Mouse (Mus musculus) NIH3T3 (cell line): Measurements from ENCODE around the gene Spock2.
"Not testable (repeated sequence)": the region's sequence is repeated elsewhere in the genome, so short reads cannot be mapped to it uniquely, and the experiment has no call there.

Experiments used
- DNase-seq: peaks from one replicate; pipeline ENCODE4 v3.0.0-alpha.2; 2012; ENCODE audit warnings: low read depth

The Spock2 gene

GRCm38 (mm10) chr10:60108321-60109111 is 2.5 kb downstream of the Spock2 start:
- DNase-seq, result no peak

- DNase-seq, result no peak
Observed at GRCm38 (mm10) chr10:60109336-60109735, 3.3 kb downstream of the Spock2 start.

- no peak for DNase-seq
Observed at GRCm38 (mm10) chr10:60109989-60110388, 4.0 kb downstream of the Spock2 start.

- no peak for DNase-seq
Observed at GRCm38 (mm10) chr10:60110908-60111475, 5.0 kb downstream of the Spock2 start.

- DNase-seq, result no peak
Observed at GRCm38 (mm10) chr10:60113965-60114690, 8.1 kb downstream of the Spock2 start.

GRCm38 (mm10) chr10:60115345-60116185 is 9.5 kb downstream of the Spock2 start:
- no peak for DNase-seq

GRCm38 (mm10) chr10:60116997-60117396 is 11.0 kb downstream of the Spock2 start:
- DNase-seq, result no peak

- no peak for DNase-seq
Observed at GRCm38 (mm10) chr10:60118464-60118863, 12.4 kb downstream of the Spock2 start.

GRCm38 (mm10) chr10:60120630-60121029 is 14.6 kb downstream of the Spock2 start:
- DNase-seq, result no peak

GRCm38 (mm10) chr10:60124078-60124477 is 18.1 kb downstream of the Spock2 start:
- DNase-seq, result peak; percentile 57

GRCm38 (mm10) chr10:60125529-60126327 is 19.7 kb downstream of the Spock2 start:
- no peak for DNase-seq

- no peak for DNase-seq
Observed at GRCm38 (mm10) chr10:60128287-60128686, 22.3 kb downstream of the Spock2 start.

- no peak for DNase-seq
Observed at GRCm38 (mm10) chr10:60130504-60130903, 24.5 kb downstream of the Spock2 start.

- DNase-seq, result no peak
Observed at GRCm38 (mm10) chr10:60133501-60133900, 27.5 kb downstream of the Spock2 start.

GRCm38 (mm10) chr10:60134201-60134600 is 28.2 kb downstream of the Spock2 start:
- no peak for DNase-seq

GRCm38 (mm10) chr10:60136010-60136409 is 30.0 kb downstream of the Spock2 start:
- DNase-seq, result not testable (repeated sequence)

- DNase-seq, result no peak
Observed at GRCm38 (mm10) chr10:60136935-60137334, 30.9 kb downstream of the Spock2 start.

GRCm38 (mm10) chr10:60138680-60139079 is 32.7 kb downstream of the Spock2 start:
- DNase-seq, result no peak

GRCm38 (mm10) chr10:60140751-60141150 is 34.7 kb downstream of the Spock2 start:
- DNase-seq, result no peak

GRCm38 (mm10) chr10:60141656-60142160 is 35.7 kb downstream of the Spock2 start:
- DNase-seq, result no peak

GRCm38 (mm10) chr10:60147510-60148047 is 41.6 kb downstream of the Spock2 start:
- not testable (repeated sequence) for DNase-seq
